Comparison of ENCODE assay signal across 9 mouse cellular contexts in the genomic region with DNA sequence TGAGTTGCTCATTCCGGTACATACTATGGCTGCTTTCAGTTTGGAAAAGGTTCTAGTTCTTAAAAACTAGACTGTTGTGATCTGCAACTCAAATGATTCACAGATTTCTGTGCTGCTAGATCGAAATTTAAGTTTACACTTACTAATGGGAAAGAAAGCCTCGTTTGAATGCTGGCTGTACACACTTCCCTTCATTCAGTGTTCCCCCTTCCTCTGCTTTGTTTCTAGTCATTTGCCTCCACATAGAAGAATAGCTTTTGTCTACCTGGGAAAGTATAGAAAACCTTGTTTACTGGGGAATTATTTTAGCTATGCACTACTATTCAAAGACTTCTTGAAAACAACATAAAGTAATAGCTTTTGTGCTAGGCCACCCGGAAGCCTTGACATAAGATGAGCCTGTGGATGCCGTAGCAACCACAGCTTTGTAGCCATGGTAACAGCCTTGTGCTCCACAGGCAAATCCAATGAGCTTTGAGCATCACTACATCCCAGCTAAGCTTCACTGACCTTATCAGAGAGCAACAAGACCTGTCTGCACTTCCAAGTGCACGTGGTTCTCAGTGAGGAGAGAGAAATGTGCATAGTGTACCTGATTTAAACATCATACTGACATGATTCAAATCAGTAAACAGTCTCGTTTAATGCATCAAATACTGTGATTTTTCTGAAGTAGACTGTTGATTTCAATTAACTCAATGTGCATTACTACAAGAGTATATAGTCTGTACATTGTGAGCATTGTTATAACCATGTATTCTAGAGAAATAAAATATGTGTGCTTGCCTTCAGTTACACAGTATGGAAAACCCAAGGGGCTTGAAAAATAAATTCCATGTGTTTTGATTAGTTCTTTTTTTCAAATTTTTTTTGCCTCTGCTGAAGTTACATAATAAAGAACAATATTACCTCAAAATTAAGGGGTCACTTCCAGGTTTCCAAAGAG.
A peak's percentile ranks its signal among the peaks of the same experiment; 100 is the strongest.
DNase-seq lines count a peak whose midpoint lies in the region.
"Had no signal": no experiment of that assay in that cellular context is flagged by ENCODE, and none has a peak within 500 bp of the region (broad histone marks: within the 10 kb centered on the region; RNA-seq: fewer than 3 reads in every experiment).

No protein-coding gene starts in this region.

- DNase-seq in embryo, embryonic 9.5 days (ENCODE audit: extremely low spot score): peak; percentile 1
- DNase-seq in frontal cortex, postnatal 10 days (ENCODE audit: low spot score in 2 of 2): peak; percentile 11 to 12
- peak; percentile 20 to 44 for DNase-seq in left cerebral cortex, postnatal 10 days (ENCODE audit: extremely low spot score in 1 of 2, low spot score in 2 of 2)
- peak; percentile 56 for DNase-seq in retina, embryonic 14.5 days (ENCODE audit: low spot score)
- no peak for DNase-seq in spleen, postnatal 10 days (ENCODE audit: low spot score in 2 of 2)
- no peak for DNase-seq in urinary bladder, adult 18-20 months (ENCODE audit: low spot score in 2 of 2)
- no peak for DNase-seq in thymus, postnatal 14 days
- DNase-seq: kidney, postnatal 14 days; liver, embryonic 13.5 days had no signal

- intact Hi-C loops in left cerebral cortex, postnatal 10 days (cut with DNase I): no loop called here

Comparison
In these comparisons a context has a peak if more than half of its experiments do, and no peak if none do; other contexts are left out.
1. DNase-seq: peak in embryo, embryonic 9.5 days (single experiment), frontal cortex, postnatal 10 days (2 of 2), left cerebral cortex, postnatal 10 days (2 of 2) and retina, embryonic 14.5 days (single experiment); none in spleen, postnatal 10 days (0 of 2), urinary bladder, adult 18-20 months (0 of 2) and thymus, postnatal 14 days (single experiment).